Mouse (Mus musculus) adrenal gland, adult (tissue): Measurements from ENCODE around the gene Arhgap10.
A peak's percentile ranks its signal among the peaks of the same experiment; 100 is the strongest.

Experiments
- DNase-seq, 2 experiments: peaks; one replicate each; pipeline ENCODE4 v3.0.0; 2022 to 2023; ENCODE audit warnings: low spot score in 1 of 2; ENCODE audit not compliant: inconsistent age in 2 of 2

The Arhgap10 gene

GRCm38 (mm10) chr8:77310026-77310425 lies 207.7 kb downstream of the Arhgap10 start:
- peak in 1 of 2 experiments; percentile 62 for DNase-seq

GRCm38 (mm10) chr8:77294599-77294998 lies 223.2 kb downstream of the Arhgap10 start:
- DNase-seq, result no peak

GRCm38 (mm10) chr8:77292649-77293048 lies 225.1 kb downstream of the Arhgap10 start:
- no peak for DNase-seq

DNA sequence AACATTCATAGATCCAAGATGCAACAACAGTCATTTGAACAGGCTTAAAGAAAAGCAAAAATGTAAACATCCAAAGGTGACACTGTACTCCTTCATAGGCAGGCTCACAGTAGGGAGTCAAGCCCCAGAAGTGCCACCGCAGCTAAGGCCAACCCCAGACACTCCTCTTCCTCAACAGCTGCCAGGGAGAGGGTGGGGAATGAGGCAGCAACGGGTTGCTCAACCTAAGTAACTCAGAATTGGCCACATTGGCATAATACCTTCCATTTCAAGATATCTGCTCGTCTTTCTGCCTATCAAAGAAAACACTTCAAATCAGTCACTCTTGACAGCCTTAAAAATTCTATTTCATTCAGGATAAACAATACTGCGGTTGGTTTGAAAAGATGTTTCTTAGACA lies 225.6 kb downstream of the Arhgap10 start:
- no peak for DNase-seq

GRCm38 (mm10) chr8:77288492-77288891 lies 229.3 kb downstream of the Arhgap10 start:
- DNase-seq, result no peak

DNA sequence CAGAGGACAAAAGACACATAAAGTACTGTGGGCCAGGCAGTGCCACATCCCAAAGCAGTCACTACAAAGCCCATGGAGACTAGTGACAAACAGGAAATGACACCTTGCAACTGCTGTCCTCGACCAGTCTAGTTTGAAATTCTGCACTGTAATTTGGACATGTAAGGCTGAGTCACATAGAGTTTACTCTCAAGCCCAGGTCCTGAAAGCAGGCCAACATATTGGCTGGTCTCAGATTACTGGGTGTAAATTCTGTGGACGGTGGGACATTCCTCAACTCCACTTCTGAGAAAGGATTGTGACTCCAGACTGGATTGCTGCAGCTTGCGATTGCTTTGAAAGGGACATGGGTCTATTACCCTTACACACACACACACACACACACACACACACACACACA lies 229.7 kb downstream of the Arhgap10 start:
- DNase-seq, result no peak

DNA sequence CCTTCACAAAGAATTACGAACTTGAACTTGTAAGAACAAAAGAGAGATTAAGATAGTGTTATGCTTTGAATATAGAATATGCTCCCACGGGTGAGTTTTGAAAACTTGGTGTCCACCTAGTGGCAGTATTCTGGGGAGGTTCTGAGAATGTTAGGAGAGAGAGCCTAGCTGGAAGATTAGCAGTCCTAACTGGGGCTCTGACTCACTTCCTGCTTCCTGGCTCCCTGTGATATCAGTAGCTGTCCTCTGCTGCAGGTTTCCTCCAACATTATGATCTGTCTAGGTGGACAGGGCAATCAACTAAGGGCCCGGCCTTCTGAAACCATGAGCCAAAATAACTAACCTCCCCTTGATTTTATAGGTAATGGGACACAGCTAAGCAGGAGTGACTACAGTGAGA lies 233.3 kb downstream of the Arhgap10 start:
- no peak for DNase-seq

DNA sequence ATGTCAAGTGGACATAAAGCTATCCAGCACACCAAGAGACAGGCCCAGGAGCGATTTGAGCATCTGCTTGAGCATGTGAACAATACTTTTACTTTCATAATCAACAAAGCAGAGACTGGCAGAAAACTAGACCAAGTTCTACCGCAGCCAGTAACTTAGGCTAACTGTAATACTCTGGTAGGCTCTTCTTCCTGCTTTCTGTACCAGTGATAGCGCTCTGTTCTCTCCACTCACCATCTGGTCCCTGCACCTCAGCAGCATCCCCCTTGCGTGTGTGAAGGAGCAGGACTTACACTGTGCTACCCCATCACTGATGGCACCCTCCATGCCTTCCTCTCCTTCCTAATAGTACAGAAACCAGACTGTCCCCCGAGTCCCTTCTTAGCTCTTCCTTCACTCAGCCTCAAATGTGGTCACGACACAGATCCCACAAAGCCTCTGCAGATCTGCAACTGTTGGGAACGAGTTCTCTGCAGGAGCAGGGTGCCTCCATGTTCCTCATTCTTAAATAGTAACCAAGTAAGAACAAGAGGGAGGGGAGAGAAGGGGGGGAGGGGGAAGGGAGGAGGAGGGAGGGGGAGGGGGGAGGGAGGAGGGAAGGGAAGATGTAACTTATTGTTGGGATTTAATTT lies 235.0 kb downstream of the Arhgap10 start:
- DNase-seq, result no peak

DNA sequence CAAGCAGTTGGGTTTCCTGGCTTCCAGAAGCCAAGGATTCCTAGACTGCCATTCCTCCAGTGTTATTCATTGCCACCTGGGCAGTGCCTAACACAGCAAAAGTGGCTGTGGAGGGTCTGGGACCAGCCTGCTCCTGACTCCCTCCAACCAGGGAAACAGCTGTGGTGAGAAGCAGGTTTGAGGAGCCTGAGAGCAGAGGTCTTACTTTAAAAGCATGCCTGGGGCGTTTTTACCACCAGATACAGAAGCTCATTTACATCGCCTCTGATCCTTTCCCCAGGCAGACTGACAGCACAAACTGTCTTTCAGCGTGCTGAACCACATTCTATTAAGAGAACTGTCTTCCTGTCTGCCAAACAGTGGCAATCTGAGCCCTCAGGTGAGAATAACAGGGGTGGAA lies 237.8 kb downstream of the Arhgap10 start:
- no peak for DNase-seq

- no peak for DNase-seq
Observed at GRCm38 (mm10) chr8:77278246-77278645, 239.5 kb downstream of the Arhgap10 start.

DNA sequence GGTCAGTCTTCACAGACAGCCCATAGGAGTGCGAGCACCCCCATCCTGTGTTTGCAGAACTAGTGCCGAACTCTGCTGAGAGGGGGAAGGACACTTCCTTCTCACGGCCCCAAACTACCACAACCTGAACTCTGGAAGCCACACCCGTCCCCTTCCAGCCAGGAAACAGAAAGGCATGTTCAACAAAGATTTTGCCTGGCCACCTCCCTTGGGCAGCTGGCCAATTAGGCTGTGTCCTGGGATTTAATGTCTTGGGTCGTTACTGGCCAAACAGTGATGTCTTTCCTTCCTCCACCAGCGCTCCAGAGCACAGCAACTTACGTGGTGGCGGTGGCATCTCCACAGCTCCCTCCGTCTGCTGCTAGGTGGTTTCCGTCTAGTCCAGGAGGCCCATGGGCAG lies 240.9 kb downstream of the Arhgap10 start:
- DNase-seq, result peak; percentile 46 to 60

GRCm38 (mm10) chr8:77275571-77275970 lies 242.2 kb downstream of the Arhgap10 start:
- peak; percentile 69 to 76 for DNase-seq

DNA sequence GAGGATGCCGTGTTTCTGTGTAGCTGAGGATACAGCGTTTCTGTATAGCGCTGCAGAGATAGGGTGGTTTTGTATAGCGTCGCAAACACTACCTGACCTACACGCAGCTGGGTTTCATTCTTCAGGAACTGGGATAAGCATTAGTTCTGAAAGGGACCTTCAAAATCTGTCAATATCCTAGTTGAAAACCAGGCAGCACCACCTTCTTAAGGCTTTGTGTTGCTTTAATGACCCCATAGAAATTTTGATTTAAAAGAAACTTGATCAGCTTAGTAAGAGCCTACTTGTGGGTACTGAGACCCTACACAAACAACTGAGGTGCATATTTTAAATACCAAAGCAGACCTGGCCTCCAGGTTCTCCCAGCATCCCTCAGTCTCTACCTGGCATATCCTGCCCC lies 245.6 kb downstream of the Arhgap10 start:
- no peak for DNase-seq

GRCm38 (mm10) chr8:77267941-77268405 lies 249.8 kb downstream of the Arhgap10 start:
- peak; percentile 22 to 66 for DNase-seq

DNA sequence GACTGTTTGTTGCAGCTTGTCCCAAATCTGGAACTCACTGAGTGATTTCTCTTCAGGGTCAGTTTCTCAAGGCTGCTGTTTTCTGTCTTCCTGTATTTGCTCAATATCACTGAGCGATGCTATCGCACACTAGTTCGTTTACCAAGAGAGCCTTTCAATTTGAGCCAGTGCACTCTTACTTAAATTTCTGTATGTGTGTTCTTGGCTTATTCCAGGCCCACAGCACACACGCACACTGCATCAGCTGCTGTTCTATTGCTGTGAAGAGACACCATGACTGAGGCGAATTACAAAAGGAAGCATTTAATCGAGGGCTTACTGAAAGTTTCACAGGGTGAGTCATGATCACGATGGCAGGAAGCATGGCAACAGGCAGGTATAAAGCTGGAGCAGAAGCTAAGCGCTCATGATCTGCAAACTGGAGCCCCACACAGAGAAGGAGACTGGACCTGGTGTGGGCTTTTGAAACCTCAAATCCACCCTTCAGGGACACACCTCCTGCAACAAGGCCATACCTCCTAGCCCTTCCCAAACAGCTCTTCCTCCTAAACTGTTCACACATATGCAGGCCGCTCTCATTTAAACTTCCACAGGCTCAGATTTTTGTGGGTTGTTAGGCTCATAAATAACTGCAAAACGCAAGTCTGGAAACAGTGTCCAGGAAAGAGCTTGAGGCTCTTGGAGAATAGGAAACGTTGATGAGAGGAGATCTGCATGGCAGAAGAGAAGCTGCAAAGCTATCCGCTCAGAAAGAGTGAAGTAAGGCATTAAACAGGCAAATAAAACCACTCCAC lies 255.3 kb downstream of the Arhgap10 start:
- peak; percentile 49 to 88 for DNase-seq

DNA sequence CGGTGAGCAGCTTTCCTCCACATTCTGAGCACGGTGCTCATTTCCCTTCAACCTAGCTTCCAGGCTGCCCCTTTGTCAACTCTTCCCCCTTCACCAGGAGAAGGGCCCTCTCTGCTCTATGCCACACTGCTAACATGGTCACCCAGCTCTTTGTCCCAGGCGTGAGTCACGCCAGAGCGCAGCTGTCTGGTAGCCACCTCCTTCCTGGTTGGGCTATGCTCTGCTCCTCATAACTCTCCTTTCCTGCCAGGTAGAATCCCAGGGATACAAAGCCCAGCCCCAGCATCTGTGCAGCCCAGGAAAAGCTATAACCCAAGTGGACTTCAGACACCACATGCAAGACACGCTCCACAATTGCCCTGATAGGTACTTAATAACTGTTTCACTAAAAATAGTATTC lies 256.5 kb downstream of the Arhgap10 start:
- DNase-seq, result no peak

GRCm38 (mm10) chr8:77257085-77257451 lies 260.7 kb downstream of the Arhgap10 start:
- DNase-seq, result no peak

DNA sequence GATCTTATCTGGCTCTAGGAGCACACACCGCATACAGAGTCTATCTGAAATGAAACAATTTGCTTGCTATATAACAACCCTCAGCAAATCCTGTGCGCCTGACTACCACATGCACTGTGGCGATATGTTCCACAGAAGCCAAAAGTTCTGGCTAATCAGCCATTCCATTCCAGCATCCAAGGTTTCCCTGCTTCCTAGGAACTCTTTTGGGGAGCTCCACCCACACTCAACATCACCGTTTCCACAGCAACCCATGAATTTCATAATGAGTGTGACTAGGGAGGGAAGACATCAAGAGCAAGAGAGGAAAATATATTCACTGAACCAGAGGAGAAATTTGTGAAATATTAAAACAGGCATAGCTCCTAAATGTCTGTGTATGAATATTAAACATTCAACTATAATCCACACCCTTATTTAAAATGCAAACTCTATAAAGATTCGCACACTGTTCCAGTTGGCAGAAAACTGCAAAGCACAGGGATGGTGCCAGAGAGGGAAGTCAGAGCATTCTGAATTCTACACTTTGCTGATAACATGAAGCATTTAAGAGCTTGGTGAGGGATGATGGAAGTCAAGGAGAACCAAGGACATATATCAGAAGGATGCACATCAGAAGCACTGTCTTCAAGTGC lies 261.2 kb downstream of the Arhgap10 start:
- DNase-seq, result no peak

- DNase-seq, result no peak
Observed at GRCm38 (mm10) chr8:77254466-77254865, 263.3 kb downstream of the Arhgap10 start.

GRCm38 (mm10) chr8:77251134-77251533 lies 266.6 kb downstream of the Arhgap10 start:
- DNase-seq, result no peak

DNA sequence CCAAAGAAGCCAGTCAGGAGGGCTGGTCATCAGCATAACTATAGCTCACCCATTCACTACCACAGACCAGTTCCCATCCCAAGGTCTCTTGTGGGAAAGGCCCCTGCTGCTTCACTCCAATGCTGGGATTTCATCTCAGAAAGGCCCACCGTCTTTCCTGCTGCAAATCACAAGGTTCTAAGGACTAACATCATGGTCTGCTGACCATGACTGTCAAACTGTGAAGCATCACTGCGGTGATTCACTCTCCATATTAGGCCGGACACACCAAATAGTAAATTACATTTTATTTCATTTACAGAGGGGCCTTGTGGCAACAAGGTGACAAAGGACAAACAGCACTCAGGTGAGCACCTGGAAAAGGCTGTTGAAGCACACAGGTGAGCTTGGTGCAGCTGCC lies 267.7 kb downstream of the Arhgap10 start:
- no peak for DNase-seq

DNA sequence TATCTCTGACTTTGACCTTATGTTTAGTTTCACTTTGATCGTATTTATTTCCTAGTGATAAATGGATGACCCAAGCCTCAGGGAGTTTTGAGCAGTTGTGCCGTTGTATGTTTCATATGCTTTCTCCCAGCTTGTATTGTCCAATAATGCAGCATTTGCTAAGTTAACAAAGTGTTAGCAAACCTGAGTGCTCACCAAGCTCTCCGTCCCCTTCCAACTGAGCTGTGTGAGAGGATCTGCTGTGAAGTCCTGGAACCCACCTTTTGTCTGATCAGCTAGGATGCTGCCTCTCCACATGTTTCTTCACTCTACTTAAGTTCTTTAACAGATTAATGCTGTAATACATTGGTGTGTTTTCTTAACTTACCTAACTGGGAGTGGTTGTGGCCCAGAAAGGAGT lies 276.4 kb downstream of the Arhgap10 start:
- no peak for DNase-seq
